Mouse (Mus musculus) liver, embryonic 12.5 days (tissue): ENCODE results near the gene Pkn1. TPM values are rescaled to one million over a fixed set of nuclear protein-coding genes. Genes with fewer than 3 reads are reported as not detected.

ENCODE experiments used
- ATAC-seq: fragments of 200-750 bp; cut with Nextera tagmentation; 2 replicates; pipeline ENCODE4 v1.8.0; 2017; ENCODE audit warnings: moderate number of reproducible peaks, mild to moderate bottlenecking, moderate library complexity
- H3K27ac ChIP-seq: fragments of 300-500 bp; sonication (generic); 2 replicates; pipeline ENCODE4 v1.5.1; 2016; ENCODE audit warnings: mild to moderate bottlenecking
- H3K27me3 ChIP-seq: fragments of 300-500 bp; sonication (generic); replicated peaks from 2 replicates; pipeline ENCODE4 v1.6.1; 2016; ENCODE audit warnings: mild to moderate bottlenecking, moderate library complexity
- H3K36me3 ChIP-seq: fragments of 300-500 bp; sonication (generic); 2 replicates; pipeline ENCODE4 v1.6.1; 2016; ENCODE audit warnings: mild to moderate bottlenecking, moderate library complexity
- H3K4me1 ChIP-seq: fragments of 300-500 bp; sonication (generic); 2 replicates; pipeline ENCODE4 v1.6.1; 2016
- H3K4me2 ChIP-seq: fragments of 300-500 bp; sonication (generic); 2 replicates; pipeline ENCODE4 v1.6.1; 2016; ENCODE audit warnings: mild to moderate bottlenecking, moderate library complexity
- H3K4me3 ChIP-seq: fragments of 300-500 bp; sonication (generic); 2 replicates; pipeline ENCODE4 v1.5.1; 2016; ENCODE audit warnings: mild to moderate bottlenecking, moderate library complexity
- H3K9ac ChIP-seq: fragments of 300-500 bp; sonication (generic); 2 replicates; pipeline ENCODE4 v1.6.1; 2016; ENCODE audit warnings: mild to moderate bottlenecking, moderate library complexity
- H3K9me3 ChIP-seq: fragments of 300-500 bp; sonication (generic); replicated peaks from 2 replicates; pipeline ENCODE4 v1.6.1; 2016; ENCODE audit warnings: mild to moderate bottlenecking, moderate library complexity
- WGBS: fragments of 180-500 bp; shearing (Covaris S2); methylation state at CpG from one replicate; pipeline ENCODE4 v1.1.7; 2016; ENCODE audit not compliant: insufficient replicate concordance; 5-methylcytosine and 5-hydroxymethylcytosine counted together
- polyA plus RNA-seq: library from polyadenylated mRNA; unstranded; fragments of >200 nt; fragmentation: Nextera tagmentation; extraction: Ambion mirVana; gene quantifications from 2 replicates; pipeline ENCODE4 v1.2.1, GENCODE M21; 2016

The Pkn1 gene
- polyA plus RNA-seq = 17.5 and 19.5 TPM in 2 replicates

- ATAC-seq = peak; percentile 90
- peak within 1 kb of the TSS; percentile 93 for H3K9ac ChIP-seq
- H3K27ac ChIP-seq = peak within 1 kb of the TSS; percentile 83
- under 1% methylated on average over 66 of the region's 85 CpGs for WGBS
- H3K9me3 ChIP-seq = 0 out of 2 replicates have a peak, but pooled peaks cover 6% of the 10 kb centered on the region
- H3K27me3 ChIP-seq = no peaks in the 10 kb centered on the region
- H3K4me3 ChIP-seq = peak within 1 kb of the TSS; percentile 89
- no peaks in the 10 kb centered on the region for H3K36me3 ChIP-seq
- peak within 1 kb of the TSS; percentile 99 for H3K4me2 ChIP-seq
- peaks cover 68% of the 10 kb centered on the region for H3K4me1 ChIP-seq
Observed at GRCm38 (mm10) chr8:83698661-83699453, at the start of gene Pkn1. Pkn1 (minus strand) TSS chr8:83699179.

- Histone ChIP-seq H3K27me3 (peaks cover 51% of the 10 kb centered on the region), H3K4me2 (peak overlapping the region; percentile 60; the same call in 1 of the 2 replicates), H3K36me3 (no peaks in the 10 kb centered on the region), H3K27ac (no peak overlapping the region), H3K4me1 (peaks cover 17% of the 10 kb centered on the region), H3K9me3 (no peaks in the 10 kb centered on the region), H3K9ac (no peak overlapping the region), H3K4me3 (no peak overlapping the region)
- 18% methylated on average over 3 of the region's 3 CpGs for WGBS
- 0 out of 2 replicates have a peak, but pooled peaks have one; percentile 35 for ATAC-seq
Observed at GRCm38 (mm10) chr8:83748708-83749107, 49.7 kb upstream of the Pkn1 start.

DNA sequence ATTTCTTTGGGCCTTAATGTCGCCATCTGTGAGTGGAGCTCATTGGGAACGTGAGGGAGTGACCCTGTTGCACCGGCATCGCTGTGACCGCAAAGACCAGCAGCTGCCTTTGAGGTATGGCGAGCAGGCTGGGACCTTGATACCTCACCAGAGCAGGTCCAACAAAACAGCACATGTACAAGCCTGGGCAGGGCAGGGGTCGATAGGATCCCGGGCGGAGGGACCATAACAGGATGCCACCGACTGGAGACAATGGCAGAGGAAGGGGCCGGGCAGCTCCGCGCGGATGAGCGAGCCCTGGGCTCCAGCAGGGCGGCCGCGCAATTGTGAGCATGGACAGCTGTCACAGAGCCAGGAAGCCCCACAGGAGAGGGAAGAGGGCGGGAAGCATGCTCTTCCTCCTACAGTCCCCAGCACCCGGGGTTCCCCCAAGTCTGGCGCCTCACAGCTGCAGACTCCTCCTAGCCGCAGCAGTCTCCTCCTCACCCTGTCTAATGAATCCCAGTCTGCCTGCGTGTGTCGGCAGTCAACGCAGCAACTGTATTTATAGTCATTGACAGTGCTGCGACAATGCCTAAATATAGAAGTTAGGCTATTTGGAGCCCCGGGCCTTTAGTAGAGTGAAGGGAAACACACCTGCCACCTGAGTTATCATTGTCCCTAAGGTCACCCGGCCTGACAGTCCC is 48.8 kb upstream of the Pkn1 start:
- Histone ChIP-seq H3K27ac (no peak overlapping the region), H3K9ac (0 out of 2 replicates have a peak overlapping the region, but pooled peaks have one; percentile 14), H3K9me3 (no peaks in the 10 kb centered on the region), H3K4me3 (peak overlapping the region; percentile 37), H3K36me3 (no peaks in the 10 kb centered on the region), H3K27me3 (peaks cover 49% of the 10 kb centered on the region), H3K4me1 (peaks cover 21% of the 10 kb centered on the region), H3K4me2 (peak overlapping the region; percentile 60)
- 4% methylated on average over 28 of the region's 28 CpGs for WGBS
- peak; percentile 58 for ATAC-seq

DNA sequence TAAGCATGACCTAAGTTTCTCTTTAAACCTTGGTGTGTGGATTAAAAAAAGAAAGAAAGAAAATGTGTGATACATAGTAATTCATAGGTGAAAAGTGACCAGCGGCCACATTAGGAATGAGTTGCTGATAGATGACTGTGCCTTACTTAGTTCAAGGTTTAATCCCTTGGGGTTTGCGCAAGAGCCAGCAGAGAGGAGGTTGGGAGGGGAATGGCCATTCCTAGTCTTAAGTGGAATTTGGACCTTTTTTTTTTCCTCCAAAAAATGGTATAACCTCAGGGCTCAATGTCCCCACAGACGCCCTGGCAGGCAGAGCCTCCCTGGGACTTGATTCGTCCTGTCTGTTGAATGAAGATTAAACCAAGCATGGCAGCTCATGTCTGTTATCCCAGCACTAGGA is 45.1 kb upstream of the Pkn1 start:
- H3K27me3 ChIP-seq = peaks cover 56% of the 10 kb centered on the region
- H3K9me3 ChIP-seq = no peaks in the 10 kb centered on the region
- no peak overlapping the region for H3K4me3 ChIP-seq
- no peaks in the 10 kb centered on the region for H3K36me3 ChIP-seq
- H3K4me1 ChIP-seq = peaks cover 58% of the 10 kb centered on the region
- H3K4me2 ChIP-seq = no peak overlapping the region
- ATAC-seq = no peak
- H3K9ac ChIP-seq = no peak overlapping the region
- 76% methylated on average over 4 of the region's 4 CpGs for WGBS
- no peak overlapping the region for H3K27ac ChIP-seq

- no peak overlapping the region for H3K9ac ChIP-seq
- peaks cover 57% of the 10 kb centered on the region for H3K4me1 ChIP-seq
- no peaks in the 10 kb centered on the region for H3K9me3 ChIP-seq
- H3K4me2 ChIP-seq = no peak overlapping the region
- H3K27ac ChIP-seq = no peak overlapping the region
- H3K4me3 ChIP-seq = no peak overlapping the region
- H3K27me3 ChIP-seq = peaks cover 45% of the 10 kb centered on the region
- 46% methylated on average over 6 of the region's 6 CpGs for WGBS
- ATAC-seq = peak; percentile 47; the same call in 1 of the 2 replicates
- H3K36me3 ChIP-seq = no peaks in the 10 kb centered on the region
Observed at GRCm38 (mm10) chr8:83742968-83743367, 44.0 kb upstream of the Pkn1 start.

DNA sequence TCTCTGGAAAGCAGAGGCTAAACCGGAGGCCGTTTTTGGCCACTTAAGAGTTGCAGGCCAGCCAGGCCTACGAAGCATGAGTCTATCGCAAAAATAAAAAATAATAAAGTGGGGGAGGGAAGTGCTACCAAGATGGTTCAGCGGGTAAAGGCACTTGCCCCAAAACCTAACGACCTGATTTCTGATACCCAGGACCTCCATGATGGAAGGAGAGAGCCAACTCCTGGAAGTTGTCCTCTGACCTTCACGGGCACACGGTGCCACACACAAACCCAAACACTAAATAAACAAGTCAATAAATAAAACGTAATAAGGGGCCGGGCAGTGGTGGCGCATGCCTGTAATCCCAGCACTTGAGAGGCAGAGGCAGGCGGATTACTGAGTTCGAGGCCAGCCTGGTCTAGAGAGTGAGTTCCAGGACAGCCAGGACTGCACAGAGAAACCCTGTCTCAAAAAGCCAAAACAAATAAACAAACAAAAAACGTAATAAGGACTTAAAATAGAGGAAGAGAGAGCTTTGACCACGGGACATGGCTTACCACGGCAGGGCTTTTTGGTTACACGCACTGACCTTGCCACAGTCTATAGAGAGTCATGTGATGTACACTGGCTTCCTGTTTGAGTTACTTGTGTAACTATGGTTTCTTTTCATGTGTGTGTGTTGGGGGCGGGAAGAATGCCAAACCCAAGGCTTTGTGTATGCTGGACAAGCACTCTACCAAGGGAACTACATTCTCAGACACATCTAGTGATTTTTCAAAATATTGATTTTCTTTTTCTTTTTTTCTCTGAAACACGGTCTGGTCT is 43.1 kb upstream of the Pkn1 start:
- no peaks in the 10 kb centered on the region; the same call in 1 of the 2 replicates for H3K9me3 ChIP-seq
- H3K9ac ChIP-seq = 0 out of 2 replicates have a peak overlapping the region, but pooled peaks have one; percentile 64
- no peaks in the 10 kb centered on the region for H3K36me3 ChIP-seq
- peaks cover 36% of the 10 kb centered on the region for H3K27me3 ChIP-seq
- H3K27ac ChIP-seq = no peak overlapping the region
- peak overlapping the region; percentile 59 for H3K4me3 ChIP-seq
- H3K4me1 ChIP-seq = peaks cover 56% of the 10 kb centered on the region
- no peak for ATAC-seq
- WGBS = 70% methylated on average over 19 of the region's 19 CpGs
- H3K4me2 ChIP-seq = peak overlapping the region; percentile 83

GRCm38 (mm10) chr8:83740976-83741741 is 42.2 kb upstream of the Pkn1 start, which contains the start of gene Adgre5:
Adgre5 (minus strand) TSS chr8:83741326.
- no peaks in the 10 kb centered on the region; the same call in 1 of the 2 replicates for H3K9me3 ChIP-seq
- peaks cover 56% of the 10 kb centered on the region for H3K4me1 ChIP-seq
- peak within 1 kb of the TSS; percentile 59 for H3K4me3 ChIP-seq
- peak; percentile 45 for ATAC-seq
- H3K4me2 ChIP-seq = peak within 1 kb of the TSS; percentile 83
- peak within 1 kb of the TSS; percentile 36; the same call in 1 of the 2 replicates for H3K27ac ChIP-seq
- 4% methylated on average over 52 of the region's 56 CpGs for WGBS
- peaks cover 29% of the 10 kb centered on the region for H3K27me3 ChIP-seq
- H3K36me3 ChIP-seq = no peaks in the 10 kb centered on the region
- peak within 1 kb of the TSS; percentile 64 for H3K9ac ChIP-seq

GRCm38 (mm10) chr8:83740586-83740975 is 41.6 kb upstream of the Pkn1 start:
- Histone ChIP-seq H3K27me3 (peaks cover 24% of the 10 kb centered on the region), H3K4me1 (peaks cover 56% of the 10 kb centered on the region), H3K4me2 (peak overlapping the region; percentile 83), H3K27ac (0 out of 2 replicates have a peak overlapping the region, but pooled peaks have one; percentile 32), H3K9me3 (no peaks in the 10 kb centered on the region; the same call in 1 of the 2 replicates), H3K4me3 (peak overlapping the region; percentile 59), H3K36me3 (no peaks in the 10 kb centered on the region), H3K9ac (peak overlapping the region; percentile 64)
- ATAC-seq = 0 out of 2 replicates have a peak, but pooled peaks have one; percentile 14
- 21% methylated on average over 3 of the region's 3 CpGs for WGBS

DNA sequence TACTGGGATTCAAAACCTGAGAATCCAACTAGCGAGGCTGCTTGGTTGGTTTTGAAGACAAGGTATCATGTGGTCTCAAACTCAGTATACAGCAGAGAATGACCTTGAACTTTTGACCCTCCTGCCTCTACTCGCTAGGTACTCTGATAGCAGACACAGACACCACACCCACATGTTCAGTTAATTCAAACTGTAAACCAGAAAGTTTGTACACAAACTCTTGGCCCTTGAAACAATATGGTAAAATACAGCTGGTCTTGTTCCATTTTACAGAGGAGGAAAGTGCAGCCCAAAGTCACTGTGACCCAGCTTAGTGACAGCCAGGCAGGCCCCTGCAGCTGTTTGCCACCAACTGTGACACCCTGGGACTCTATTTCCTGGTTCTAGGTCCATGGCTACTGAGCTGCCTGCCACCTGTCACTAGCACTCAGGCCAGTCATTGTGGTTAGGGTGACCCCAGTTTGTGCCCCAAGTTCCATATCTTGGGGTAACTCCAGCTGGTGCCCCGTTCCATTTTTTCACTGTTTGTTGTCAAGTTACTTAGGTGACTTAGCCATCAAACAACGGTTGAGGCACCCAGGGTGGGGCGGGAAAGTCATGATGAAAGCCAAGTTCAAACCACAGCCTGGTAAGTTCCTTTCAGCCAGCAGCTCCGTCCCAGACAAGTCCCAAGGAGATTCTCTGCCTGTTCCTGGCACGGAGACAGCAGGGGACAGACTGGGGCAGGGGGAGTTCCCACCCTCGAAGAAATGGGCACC is 40.9 kb upstream of the Pkn1 start:
- no peaks in the 10 kb centered on the region; the same call in 1 of the 2 replicates for H3K9me3 ChIP-seq
- peaks cover 56% of the 10 kb centered on the region for H3K4me1 ChIP-seq
- H3K4me2 ChIP-seq = peak overlapping the region; percentile 83
- H3K27me3 ChIP-seq = peaks cover 22% of the 10 kb centered on the region
- ATAC-seq = no peak
- WGBS = 29% methylated on average over 8 of the region's 8 CpGs
- 0 out of 2 replicates have a peak overlapping the region, but pooled peaks have one; percentile 59 for H3K4me3 ChIP-seq
- H3K9ac ChIP-seq = peak overlapping the region; percentile 14; the same call in 1 of the 2 replicates
- no peaks in the 10 kb centered on the region for H3K36me3 ChIP-seq
- peak overlapping the region; percentile 23; the same call in 1 of the 2 replicates for H3K27ac ChIP-seq
